Mouse (Mus musculus): ENCODE data around the gene Kdm2b. TPM values are rescaled to one million over a fixed set of nuclear protein-coding genes. Genes with fewer than 3 reads are reported as not detected.

Gene Kdm2b
- total RNA-seq, 2 experiments from 2014 or later, result 140 to 144 TPM

GRCm38 (mm10) chr5:122899777-122900557 lies 89.7 kb downstream of the Kdm2b start:
- peak; percentile 87 for DNase-seq
- intact Hi-C loops (cut with DNase I), result no loop called here

DNA sequence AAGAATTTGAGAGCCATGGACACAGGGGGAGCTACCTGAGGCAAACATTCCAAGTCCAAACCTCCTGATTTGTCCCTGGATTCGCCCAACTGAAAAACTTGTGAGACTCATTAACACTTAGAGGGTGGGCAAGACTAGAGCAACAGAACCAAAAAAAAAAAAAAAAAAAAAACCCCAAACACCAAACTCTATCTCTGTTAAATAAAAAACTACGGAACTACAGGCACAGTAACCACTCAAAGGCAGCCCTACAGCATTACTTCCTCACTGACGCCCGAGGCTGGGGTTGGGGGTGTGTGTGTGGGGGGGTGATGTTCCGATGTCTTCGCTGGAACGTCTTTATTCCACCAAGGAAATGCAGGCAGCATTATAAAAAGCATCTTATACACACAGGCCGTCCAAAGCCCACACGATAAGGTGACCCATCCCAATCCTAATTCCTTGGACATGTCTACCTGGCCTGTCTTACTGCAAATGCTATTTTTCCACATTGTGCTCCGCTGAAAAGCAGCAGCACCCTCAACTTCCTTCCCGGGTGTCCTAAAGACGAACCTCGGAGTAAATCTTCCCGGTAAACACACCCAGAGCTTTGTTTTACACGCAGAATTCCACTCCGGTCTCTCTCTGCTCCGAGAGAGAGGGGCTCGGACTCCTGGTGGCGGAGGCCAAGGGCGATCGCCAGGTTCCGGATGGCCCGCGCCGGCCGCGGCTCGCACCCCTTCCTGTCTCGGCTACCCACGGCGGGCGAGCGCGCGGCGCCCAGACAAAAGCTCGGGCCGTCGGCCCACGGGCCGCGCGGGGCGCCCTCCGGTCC lies 90.5 kb downstream of the Kdm2b start:
- DNase-seq, result no peak

DNA sequence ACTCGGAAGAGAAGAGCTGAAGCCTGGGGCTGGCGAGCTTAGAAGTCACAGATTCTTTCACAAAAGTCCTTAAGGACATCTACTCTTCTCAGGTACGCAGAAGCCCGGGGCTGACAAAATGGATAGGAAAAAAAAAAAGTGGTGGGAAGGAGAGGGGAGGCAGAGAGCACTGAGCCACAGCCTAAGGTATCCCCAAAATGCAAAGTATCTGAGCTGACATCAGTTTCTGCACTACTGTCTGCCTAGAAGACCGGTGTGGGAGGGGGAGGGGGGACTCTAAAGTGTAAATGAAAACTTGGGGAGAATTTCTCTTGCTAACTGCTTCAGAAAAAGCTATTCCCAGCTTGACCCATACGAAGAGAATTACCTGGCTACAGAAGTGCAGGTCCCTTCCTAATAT lies 91.5 kb downstream of the Kdm2b start:
- DNase-seq, result no peak
- intact Hi-C loops (cut with DNase I), result no loop called here

More for the DNA sequence above, 90.5 kb downstream of the Kdm2b start:
- intact Hi-C loops (cut with DNase I), result no loop called here

DNA sequence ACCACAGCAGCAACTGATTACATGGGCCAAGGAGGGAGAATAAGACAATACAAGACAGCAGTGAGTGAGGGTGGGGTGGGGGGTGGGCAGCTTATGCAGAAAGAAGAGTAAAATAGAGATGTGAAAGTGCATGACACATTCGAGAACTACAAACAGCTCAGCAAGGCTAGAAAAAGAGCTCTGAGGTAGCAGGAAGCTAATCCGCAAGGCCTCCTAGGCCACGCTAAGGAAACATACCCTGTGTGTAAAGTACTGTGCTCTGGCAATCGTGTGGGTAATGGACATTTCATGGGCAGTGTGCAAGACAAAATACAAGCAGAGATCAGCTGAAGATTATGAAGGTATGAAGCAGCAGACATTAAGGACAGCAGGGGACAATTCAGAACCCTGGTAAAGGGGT lies 94.8 kb downstream of the Kdm2b start:
- intact Hi-C loops (cut with DNase I), result no loop called here
- DNase-seq, result no peak

GRCm38 (mm10) chr5:122894007-122894637 lies 95.5 kb downstream of the Kdm2b start:
- peak; percentile 71 for DNase-seq

GRCm38 (mm10) chr5:122893270-122893669 lies 96.4 kb downstream of the Kdm2b start:
- no peak for DNase-seq
- intact Hi-C loops (cut with DNase I), result no loop called here

More at GRCm38 (mm10) chr5:122894007-122894637, 95.5 kb downstream of the Kdm2b start:
- intact Hi-C loops (cut with DNase I), result no loop called here

- intact Hi-C loops (cut with DNase I), result no loop called here
Observed at GRCm38 (mm10) chr5:122890396-122890795, 99.2 kb downstream of the Kdm2b start.

GRCm38 (mm10) chr5:122888612-122889214 lies 100.9 kb downstream of the Kdm2b start:
- peak; percentile 40 for DNase-seq

More at GRCm38 (mm10) chr5:122890396-122890795, 99.2 kb downstream of the Kdm2b start:
- no peak for DNase-seq

GRCm38 (mm10) chr5:122887926-122888611 lies 101.6 kb downstream of the Kdm2b start:
- intact Hi-C loops (cut with DNase I), result no loop called here
- DNase-seq, result no peak

More at GRCm38 (mm10) chr5:122888612-122889214, 100.9 kb downstream of the Kdm2b start:
- intact Hi-C loops (cut with DNase I), result no loop called here

DNA sequence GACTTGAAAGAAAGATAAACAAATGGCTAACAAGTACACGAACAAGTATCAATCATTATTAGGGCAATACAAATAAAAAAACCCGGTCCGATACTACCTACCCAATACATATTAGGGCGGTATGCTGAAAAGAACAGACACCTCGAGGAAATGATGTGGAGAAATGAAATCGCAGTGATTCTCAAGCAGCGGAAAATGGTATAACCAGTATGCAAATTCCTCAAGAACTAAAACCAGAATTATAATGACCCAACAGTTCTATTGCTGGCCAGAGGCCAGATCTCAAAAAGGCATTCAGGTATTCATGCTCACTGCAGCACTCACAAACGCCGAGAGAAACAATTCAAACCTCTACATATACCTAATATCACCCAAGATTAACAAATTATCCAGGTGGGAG lies 102.6 kb downstream of the Kdm2b start:
- intact Hi-C loops (cut with DNase I), result no loop called here
- no peak for DNase-seq

GRCm38 (mm10) chr5:122884594-122885348 lies 104.9 kb downstream of the Kdm2b start:
- intact Hi-C loops (cut with DNase I), result no loop called here
- DNase-seq, result no peak

DNA sequence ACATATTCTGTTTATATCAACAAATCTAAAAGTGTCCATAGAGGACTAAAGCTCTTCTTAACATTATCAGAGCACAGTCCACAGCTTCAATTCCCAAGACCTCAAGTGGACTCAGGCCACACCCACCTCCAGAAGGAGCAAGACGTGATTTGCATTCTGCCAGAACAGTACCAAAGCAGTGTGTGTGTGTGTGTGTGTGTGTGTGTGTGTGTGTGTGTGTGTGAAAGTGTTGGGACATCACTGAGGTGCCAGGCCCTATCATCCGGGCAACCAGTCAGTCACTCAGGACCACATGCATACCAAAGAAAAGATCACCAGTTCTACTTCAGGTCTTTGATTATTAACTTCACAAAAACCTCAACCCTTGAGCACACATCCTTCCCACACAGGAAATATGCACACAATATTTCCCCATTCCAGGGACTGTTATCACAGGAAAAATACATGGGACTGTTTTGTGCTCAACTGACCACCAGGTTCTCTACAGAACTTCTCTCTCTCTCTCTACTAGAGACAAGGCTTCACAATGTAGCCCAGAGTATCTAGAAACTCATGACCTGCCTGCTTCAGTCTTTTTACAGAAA lies 105.9 kb downstream of the Kdm2b start:
- no peak for DNase-seq
- intact Hi-C loops (cut with DNase I), result no loop called here

DNA sequence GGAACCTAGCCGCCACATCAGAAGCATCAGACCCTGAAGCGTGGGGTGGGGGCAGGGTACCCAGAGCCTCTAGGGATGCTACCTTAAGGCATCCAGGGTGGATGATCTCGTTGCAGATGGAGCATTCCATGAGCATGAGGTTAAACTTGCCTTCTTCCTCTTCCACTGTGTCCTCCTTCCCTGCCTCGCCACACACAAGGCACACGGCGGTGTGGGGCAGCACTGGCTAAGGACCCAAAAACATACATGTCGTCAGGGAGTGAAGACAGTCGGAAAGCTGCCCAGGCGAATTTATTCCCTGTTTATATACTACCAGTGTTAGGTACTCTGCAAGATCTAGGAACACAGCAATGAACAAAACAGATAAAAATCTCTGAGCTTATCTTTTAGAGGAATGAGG lies 106.4 kb downstream of the Kdm2b start:
- intact Hi-C loops (cut with DNase I), result no loop called here
- DNase-seq, result no peak

DNA sequence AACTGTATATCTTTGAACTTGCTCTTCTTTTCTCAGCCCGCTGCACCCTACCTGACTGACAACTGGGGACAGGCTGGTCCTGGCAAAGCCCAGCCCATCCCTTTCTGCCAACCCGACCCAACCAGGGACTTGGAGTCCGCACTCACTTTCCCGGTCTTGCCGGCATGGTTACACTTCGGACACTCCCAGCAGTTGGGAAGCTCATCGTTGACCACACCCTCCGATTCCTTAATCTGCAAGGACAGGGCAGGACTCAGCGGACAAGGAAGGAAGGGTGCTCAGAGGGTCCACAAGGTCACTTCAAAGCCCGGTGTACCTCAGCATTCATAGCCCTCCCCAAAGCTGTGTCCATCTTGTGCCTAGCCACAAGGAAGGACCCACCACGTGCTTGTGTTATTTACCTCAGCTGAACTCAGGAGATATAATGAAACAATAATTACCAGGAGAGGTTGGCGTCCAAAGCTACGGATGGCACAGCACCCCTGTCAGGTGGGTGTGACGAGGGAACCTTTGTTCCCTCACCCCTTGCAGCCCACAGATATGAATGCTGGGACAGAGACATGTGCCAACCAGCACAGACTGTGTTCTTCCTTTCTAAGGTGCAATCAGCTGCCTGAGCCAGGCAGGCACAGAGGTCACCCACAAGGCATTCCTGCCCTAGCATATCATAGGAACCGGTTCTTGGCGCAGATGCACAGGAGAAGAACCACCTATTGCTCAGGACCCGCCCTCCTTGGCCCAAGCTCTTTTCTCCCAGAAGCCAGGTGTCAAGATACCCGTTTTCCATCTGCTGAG lies 107.2 kb downstream of the Kdm2b start:
- DNase-seq, result no peak
- intact Hi-C loops (cut with DNase I), result no loop called here

DNA sequence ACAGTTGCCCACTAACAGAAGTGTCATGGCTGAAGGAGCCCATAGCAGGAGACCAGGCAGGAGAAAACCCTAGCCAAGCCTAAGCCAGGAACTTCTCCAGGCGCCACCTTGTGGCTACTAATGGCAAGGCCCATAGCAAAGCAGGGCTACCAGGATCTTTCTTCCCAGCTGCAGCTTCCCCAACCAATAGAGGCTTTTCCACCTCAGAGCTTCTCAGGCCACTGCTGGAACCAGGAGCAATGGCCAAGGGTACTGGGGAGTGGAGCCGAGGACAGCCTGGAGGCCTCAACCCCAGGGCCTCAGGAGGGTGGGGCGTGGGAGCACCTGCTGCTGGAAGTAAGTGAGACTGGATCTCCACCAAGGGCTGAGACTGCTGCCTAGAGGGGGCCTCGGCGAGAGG lies 108.3 kb downstream of the Kdm2b start:
- peak; percentile 73 for DNase-seq
- intact Hi-C loops (cut with DNase I), result no loop called here

- DNase-seq, result no peak
- intact Hi-C loops (cut with DNase I), result no loop called here
Observed at GRCm38 (mm10) chr5:122880241-122880980, 109.2 kb downstream of the Kdm2b start.

DNA sequence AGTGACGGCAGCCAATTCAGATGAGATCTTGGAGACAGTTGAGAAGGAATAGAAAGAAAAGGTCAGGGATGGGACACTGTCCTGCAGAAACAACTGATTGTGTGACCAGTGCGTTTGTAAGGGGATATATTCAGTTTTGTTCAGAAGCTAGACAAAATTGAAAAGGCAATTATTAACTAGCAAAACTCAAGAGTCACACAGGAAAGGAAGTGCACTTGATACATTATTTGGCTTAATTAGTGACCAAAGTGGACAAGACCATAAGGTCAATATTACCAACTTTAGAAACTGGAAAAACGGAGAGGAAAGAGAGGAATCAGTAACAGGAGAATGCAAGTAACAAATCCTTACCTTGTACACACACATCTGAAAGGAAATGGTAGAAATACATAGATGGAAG lies 113.0 kb downstream of the Kdm2b start:
- DNase-seq, result no peak
- intact Hi-C loops (cut with DNase I), result no loop called here

DNA sequence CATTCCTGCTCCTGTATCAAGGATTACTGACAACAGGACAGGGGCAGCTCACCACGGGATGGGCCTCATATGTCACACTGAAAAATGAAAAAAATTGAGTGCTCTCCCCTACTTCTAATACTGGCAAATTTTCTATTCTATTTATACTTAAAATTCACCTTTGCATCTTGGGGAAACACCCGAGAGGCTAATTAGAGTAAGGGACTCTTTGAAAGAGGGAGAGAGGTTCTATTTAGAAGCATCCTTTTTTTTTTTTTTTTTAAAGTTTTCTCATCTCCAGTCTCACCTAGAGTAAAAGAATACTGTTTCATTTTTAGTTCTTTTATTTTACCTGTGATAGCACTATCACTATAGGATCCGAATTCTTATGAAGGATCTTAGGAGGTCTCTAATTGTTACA lies 115.3 kb downstream of the Kdm2b start:
- no peak for DNase-seq
- intact Hi-C loops (cut with DNase I), result no loop called here
